Mouse (Mus musculus): ENCODE measurements around the gene Hoxb9. TPM values are rescaled to one million over a fixed set of nuclear protein-coding genes. Genes with fewer than 3 reads are reported as not detected.

The Hoxb9 gene
- polyA plus RNA-seq, 1 experiment, result 0.27 TPM

DNA sequence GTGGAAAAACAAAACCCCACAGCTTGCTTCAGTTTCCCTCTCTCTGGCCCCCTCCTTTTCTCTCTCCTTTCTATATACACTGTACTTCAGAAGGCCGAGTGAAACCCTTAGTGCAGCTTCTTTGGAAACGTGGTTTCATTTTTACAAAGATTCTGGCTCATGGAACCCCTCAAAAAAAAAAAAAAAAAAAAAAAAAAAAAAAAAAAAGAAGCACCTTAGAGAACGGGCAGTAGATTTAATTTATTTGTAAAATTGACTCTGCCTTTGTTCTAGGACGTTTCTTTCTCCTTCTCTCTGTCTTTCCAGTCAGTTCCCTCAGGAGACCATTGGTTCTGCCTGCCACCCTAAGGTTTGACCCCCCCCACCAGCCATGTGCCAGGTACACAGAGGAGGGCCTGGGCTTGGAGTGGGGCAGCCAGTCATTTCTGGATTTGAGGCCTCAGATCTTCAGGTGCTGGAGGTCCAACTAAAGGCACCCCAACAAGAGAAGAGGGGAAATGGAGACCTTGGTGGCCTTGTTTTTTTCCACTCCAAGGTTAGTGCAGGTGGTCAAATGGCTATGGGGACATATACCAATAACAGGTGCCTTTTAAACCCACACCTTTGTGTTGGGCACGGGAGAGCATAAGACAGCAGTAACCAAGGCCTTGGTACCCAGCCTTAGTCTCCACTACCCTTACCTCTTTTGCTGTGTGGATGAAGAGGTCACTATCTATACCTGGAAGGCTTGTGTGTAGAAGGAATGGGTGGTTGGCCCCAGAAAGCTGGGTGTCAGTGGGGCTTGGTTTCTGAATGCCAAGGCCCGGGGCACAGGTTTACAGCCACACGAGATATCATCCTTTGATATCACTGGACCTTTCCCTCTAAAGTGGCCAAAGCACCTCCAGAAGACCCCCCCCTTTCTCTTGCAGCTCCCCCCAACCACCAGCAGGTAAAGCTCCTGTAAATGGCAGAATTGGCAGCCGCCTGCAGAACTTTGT lies 9.4 kb downstream of the Hoxb9 start:
- WGBS, result 44% methylated on average over 8 of the region's 8 CpGs
- Histone ChIP-seq H3K27me3 (ENCODE audit: control insufficient read depth, insufficient read depth, low read length) (peaks cover 58% of the 10 kb centered on the region), H3K27ac (ENCODE audit: insufficient read depth, low read length) (no peak overlapping the region), H3K4me3 (ENCODE audit: extremely low read depth, insufficient read depth, insufficient read length) (no peak overlapping the region), H3K36me3 (ENCODE audit: control insufficient read depth, insufficient read depth, low read length) (no peaks in the 10 kb centered on the region), H3K4me1 (ENCODE audit: control insufficient read depth, insufficient read depth, insufficient read length) (peaks cover 2% of the 10 kb centered on the region; the same call in 1 of the 2 replicates)
- no peak for TF ChIP-seq CTCF (IDR thresholded peaks at IDR 0.05; ENCODE audit: extremely low read depth, insufficient read depth, insufficient read length, insufficient replicate concordance)
- TF ChIP-seq POLR2A (IDR thresholded peaks at IDR 0.05; ENCODE audit: low read depth, low read length), result no peak
- DNase-seq (ENCODE audit: low read depth in 1 of 2, low spot score in 2 of 2), result no peak

DNA sequence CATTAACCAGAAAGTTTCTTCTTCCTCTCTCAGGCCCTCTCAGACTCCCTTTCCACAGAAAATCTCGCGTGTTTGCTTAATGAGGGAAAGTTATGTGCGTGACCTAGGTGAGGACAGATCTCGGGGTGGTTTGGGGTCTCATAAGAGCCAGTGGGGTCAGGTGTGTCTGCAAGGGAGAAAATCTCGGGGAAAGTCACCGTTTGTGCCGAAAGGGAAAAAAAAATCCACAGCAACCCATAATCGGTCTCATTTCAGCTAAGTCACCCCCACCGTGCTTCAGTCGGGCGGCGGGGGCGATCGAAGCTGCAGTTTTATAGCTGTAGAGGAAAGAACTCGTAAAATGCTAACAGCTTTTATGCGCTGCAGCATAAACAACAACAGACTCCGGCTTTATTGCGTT lies 10.1 kb downstream of the Hoxb9 start:
- H3K36me3 ChIP-seq (ENCODE audit: control insufficient read depth, insufficient read depth, low read length), result no peaks in the 10 kb centered on the region
- no peak for DNase-seq (ENCODE audit: low read depth in 1 of 2, low spot score in 2 of 2)
- peaks cover 61% of the 10 kb centered on the region for H3K27me3 ChIP-seq (ENCODE audit: control insufficient read depth, insufficient read depth, low read length)
- TF ChIP-seq CTCF (IDR thresholded peaks at IDR 0.05; ENCODE audit: extremely low read depth, insufficient read depth, insufficient read length, insufficient replicate concordance), result no peak
- no peak for TF ChIP-seq POLR2A (IDR thresholded peaks at IDR 0.05; ENCODE audit: low read depth, low read length)
- no peak overlapping the region for H3K27ac ChIP-seq (ENCODE audit: insufficient read depth, low read length)
- 22% methylated on average over 18 of the region's 18 CpGs for WGBS
- H3K4me3 ChIP-seq (ENCODE audit: extremely low read depth, insufficient read depth, insufficient read length), result no peak overlapping the region
- H3K4me1 ChIP-seq (ENCODE audit: control insufficient read depth, insufficient read depth, insufficient read length), result peaks cover 5% of the 10 kb centered on the region

DNA sequence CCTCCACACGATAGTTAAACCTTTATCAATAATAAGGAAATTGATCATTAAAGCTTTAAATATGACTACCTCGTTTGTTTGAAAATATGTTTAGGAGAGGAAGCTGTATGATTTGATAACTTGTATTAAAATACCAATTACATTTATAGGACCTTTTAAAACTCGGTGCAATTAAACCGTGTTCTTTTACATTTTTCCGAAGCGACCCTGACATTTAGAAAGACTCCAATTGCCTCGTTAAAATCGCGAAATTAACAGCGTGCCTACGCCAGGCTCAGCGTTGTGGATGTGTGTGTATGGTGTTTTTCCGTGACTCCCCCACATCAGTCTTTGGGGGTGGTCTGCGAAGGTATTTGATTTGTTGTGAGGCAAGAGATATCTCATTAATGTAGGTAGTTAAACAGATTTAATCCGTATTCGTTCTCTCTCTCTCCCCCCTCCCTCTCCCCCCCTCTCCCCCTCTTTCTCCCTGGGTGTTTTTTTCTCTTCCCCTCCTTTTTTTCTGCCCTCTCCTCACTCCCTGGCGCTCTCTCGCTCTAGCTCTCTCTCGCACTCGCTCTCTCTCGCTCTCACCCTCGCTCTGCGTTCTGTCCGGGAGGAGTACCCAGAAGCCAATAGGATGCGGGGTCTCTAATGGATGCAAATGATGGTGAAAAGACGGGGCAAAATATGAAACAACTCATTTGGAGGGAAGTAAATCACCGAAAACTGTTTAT lies 10.8 kb downstream of the Hoxb9 start, which contains the start of gene Hoxb8:
Gene Hoxb8, plus strand, starts transcription at position 51 of the 716 bp plus-strand sequence.
- H3K4me3 ChIP-seq (ENCODE audit: extremely low read depth, insufficient read depth, insufficient read length), result no peak within 1 kb of the TSS
- peaks cover 63% of the 10 kb centered on the region for H3K27me3 ChIP-seq (ENCODE audit: control insufficient read depth, insufficient read depth, low read length)
- TF ChIP-seq CTCF (IDR thresholded peaks at IDR 0.05; ENCODE audit: extremely low read depth, insufficient read depth, insufficient read length, insufficient replicate concordance) (no peak), POLR2A (IDR thresholded peaks at IDR 0.05; ENCODE audit: low read depth, low read length) (no peak)
- no peak within 1 kb of the TSS for H3K27ac ChIP-seq (ENCODE audit: insufficient read depth, low read length)
- 8% methylated on average over 27 of the region's 27 CpGs for WGBS
- peaks cover 8% of the 10 kb centered on the region for H3K4me1 ChIP-seq (ENCODE audit: control insufficient read depth, insufficient read depth, insufficient read length)
- DNase-seq (ENCODE audit: low read depth in 1 of 2, low spot score in 2 of 2), result no peak
- H3K36me3 ChIP-seq (ENCODE audit: control insufficient read depth, insufficient read depth, low read length), result no peaks in the 10 kb centered on the region

DNA sequence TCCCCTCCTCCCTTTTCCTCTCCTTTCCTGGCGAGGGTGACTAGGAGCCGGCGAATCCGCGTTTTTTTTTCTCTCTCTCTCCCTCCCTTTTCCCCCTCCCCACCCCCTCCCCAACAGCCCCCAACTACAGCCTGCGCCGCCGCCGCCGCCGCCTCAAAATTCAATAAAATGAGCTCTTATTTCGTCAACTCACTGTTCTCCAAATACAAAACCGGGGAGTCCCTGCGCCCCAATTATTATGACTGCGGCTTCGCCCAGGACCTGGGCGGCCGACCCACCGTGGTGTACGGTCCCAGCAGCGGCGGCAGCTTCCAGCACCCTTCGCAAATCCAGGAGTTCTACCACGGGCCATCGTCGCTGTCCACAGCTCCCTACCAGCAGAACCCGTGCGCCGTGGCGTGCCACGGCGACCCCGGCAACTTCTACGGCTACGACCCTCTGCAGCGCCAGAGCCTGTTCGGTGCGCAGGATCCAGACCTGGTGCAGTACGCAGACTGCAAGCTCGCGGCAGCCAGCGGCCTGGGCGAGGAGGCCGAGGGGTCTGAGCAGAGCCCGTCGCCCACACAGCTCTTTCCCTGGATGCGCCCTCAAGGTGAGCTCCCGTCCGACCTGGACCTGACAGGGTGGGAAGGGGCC lies 11.7 kb downstream of the Hoxb9 start:
- peaks cover 60% of the 10 kb centered on the region for H3K27me3 ChIP-seq (ENCODE audit: control insufficient read depth, insufficient read depth, low read length)
- 4% methylated on average over 48 of the region's 49 CpGs for WGBS
- H3K4me3 ChIP-seq (ENCODE audit: extremely low read depth, insufficient read depth, insufficient read length), result peak overlapping the region; percentile 16; the same call in 1 of the 2 replicates
- H3K36me3 ChIP-seq (ENCODE audit: control insufficient read depth, insufficient read depth, low read length), result no peaks in the 10 kb centered on the region
- H3K4me1 ChIP-seq (ENCODE audit: control insufficient read depth, insufficient read depth, insufficient read length), result peaks cover 8% of the 10 kb centered on the region
- H3K27ac ChIP-seq (ENCODE audit: insufficient read depth, low read length), result no peak overlapping the region
- no peak for DNase-seq (ENCODE audit: low read depth in 1 of 2, low spot score in 2 of 2)
- no peak for TF ChIP-seq POLR2A (IDR thresholded peaks at IDR 0.05; ENCODE audit: low read depth, low read length)
- TF ChIP-seq CTCF (IDR thresholded peaks at IDR 0.05; ENCODE audit: extremely low read depth, insufficient read depth, insufficient read length, insufficient replicate concordance), result no peak

DNA sequence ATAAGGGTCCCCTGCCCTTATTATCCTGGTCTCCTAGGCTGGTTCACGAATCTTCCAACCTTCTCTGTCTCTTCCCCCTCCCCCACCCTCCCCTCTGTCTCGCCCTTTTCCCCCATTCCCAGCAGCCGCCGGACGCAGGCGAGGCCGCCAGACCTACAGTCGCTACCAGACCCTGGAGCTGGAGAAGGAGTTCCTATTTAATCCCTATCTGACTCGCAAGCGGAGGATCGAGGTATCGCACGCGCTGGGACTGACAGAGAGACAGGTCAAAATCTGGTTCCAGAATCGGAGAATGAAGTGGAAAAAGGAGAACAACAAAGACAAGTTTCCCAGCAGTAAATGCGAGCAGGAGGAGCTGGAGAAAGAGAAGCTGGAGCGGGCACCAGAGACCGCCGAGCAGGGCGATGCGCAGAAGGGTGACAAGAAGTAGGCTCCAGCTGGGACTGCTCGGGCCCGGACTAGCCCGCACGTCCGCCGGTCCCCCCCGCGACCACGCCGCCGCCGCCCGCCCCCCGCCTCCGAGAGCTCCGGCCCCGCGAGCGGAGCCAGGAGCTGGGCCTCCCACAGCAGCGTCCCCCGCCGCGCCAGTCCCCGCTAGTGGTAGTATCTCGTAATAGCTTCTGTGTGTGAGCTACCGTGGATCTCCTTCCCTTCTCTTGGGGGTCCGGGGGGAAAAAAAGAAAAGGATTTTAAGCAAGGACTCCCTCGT lies 12.9 kb downstream of the Hoxb9 start:
- Histone ChIP-seq H3K4me3 (ENCODE audit: extremely low read depth, insufficient read depth, insufficient read length) (peak overlapping the region; percentile 35; the same call in 1 of the 2 replicates), H3K4me1 (ENCODE audit: control insufficient read depth, insufficient read depth, insufficient read length) (peaks cover 8% of the 10 kb centered on the region), H3K27ac (ENCODE audit: insufficient read depth, low read length) (no peak overlapping the region), H3K36me3 (ENCODE audit: control insufficient read depth, insufficient read depth, low read length) (no peaks in the 10 kb centered on the region), H3K27me3 (ENCODE audit: control insufficient read depth, insufficient read depth, low read length) (peaks cover 60% of the 10 kb centered on the region)
- TF ChIP-seq CTCF (IDR thresholded peaks at IDR 0.05; ENCODE audit: extremely low read depth, insufficient read depth, insufficient read length, insufficient replicate concordance) (no peak), POLR2A (IDR thresholded peaks at IDR 0.05; ENCODE audit: low read depth, low read length) (no peak)
- WGBS, result 1% methylated on average over 49 of the region's 49 CpGs
- no peak for DNase-seq (ENCODE audit: low read depth in 1 of 2, low spot score in 2 of 2)

Measured in spleen, adult 2 months (tissue).